Mouse (Mus musculus) cerebellum, adult (tissue): ENCODE data around the gene Pgam2.
"Not testable (repeated sequence)": the region's sequence is repeated elsewhere in the genome, so short reads cannot be mapped to it uniquely, and the experiment has no call there.

Source experiments
- ATAC-seq: cut with Nextera tagmentation; 2 replicates; pipeline ENCODE4 v1.9.2; 2017; ENCODE audit warnings: mild to moderate bottlenecking, moderate library complexity, mixed read lengths; ENCODE audit not compliant: insufficient number of reproducible peaks, low FRiP score, low TSS enrichment

Pgam2 gene

DNA sequence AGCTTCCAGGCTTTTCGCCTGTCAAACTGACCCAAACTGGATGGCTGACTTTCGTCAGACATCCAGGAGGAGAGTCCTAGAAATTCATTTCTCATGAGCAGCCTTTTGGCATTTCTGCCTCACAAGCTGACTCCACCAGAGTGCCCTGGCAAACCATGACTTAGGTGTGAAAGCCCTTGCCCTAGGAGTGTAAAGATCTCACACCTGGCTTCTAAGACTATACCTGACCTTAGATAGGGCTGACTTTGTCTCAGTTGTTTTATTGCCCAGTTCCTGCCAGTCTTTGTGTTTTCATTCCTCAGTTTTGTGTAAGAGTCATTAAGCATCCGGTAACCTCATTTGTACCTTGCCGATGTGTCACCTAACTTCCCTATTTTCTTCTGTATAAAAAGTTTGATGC lies 6.0 kb upstream of the Pgam2 start:
- not testable (repeated sequence) for ATAC-seq

GRCm38 (mm10) chr11:5807956-5808355 lies 4.4 kb upstream of the Pgam2 start:
- ATAC-seq: no peak

DNA sequence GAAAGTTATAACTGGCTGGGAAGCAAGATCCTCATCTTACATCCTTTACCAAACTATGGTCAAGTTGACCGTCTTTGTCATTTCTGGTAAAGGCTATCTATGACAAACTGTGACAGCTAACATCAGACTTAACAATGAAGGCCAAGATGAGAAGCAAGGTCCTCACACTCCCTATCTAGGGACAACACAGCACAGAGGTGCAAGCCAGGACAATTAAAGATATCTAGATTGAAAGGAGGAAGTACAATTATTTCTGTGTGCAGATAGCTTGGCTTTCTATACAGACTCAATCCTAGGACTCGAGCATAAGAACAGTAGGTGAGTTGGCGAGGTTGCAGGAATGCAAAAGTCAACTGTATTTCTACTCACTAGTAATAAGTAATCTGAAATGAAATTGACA lies 2.2 kb upstream of the Pgam2 start:
- ATAC-seq: no peak

DNA sequence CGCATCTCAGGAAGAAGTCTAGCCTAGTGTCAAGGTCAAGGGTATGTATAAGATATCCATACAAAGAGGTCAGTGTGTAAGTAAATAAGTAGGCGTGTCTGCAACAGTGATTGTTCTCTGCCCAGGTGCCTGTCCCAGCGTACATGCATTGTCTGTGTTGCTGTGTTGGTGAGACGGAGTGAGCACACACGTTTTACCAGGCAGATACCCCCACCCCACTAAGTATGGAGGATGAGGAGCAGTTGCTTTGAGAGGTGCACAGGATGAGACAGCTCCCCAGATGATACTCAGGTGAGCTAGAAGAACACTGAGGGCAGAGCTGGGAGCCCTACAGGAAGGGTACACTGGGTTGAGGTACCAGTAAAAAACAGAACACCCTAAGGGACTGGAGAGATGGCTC lies 641 bp upstream of the Pgam2 start:
- ATAC-seq: no peak

DNA sequence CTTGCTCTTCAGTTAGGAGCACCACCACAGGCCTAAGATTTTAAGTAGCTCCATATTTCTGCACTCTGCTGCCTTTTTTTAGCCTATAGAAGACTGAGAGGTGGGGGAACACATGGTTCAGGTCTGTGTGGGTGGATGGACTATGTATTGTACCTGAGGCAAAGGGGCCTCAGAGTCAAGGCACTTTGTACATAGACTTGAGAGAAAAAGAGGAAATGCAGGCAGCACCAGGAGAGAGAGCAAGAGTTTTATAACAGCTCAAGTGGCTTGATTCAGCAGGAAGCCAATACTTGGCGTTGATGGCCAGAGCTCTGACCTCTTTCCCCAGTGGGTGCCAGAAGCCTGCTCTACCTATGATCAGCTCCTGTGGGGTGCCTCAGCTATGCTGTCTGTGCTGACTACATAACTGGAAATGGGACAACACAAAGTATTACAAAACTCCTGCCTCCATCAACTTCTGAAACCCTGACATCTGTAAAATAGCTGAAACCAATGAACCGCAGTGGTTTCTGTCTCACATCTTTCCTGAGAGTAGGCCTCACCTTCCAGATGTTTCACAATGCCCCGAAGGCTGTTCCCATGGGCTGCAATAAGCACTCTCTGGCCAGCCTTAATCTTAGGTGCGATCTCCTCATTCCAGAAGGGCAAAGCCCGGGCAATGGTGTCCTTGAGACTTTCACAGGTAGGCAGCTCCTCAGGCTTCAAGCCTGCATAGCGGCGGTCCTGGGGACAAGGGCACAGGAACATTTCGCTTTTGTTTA lies 896 bp downstream of the Pgam2 start:
- no peak for ATAC-seq

- no peak for ATAC-seq
Observed at GRCm38 (mm10) chr11:5802005-5802404, 1.5 kb downstream of the Pgam2 start.

- no peak for ATAC-seq
Observed at GRCm38 (mm10) chr11:5801511-5801910, 2.0 kb downstream of the Pgam2 start.

GRCm38 (mm10) chr11:5799621-5800490 lies 3.7 kb downstream of the Pgam2 start:
- no peak for ATAC-seq

- ATAC-seq: no peak
Observed at GRCm38 (mm10) chr11:5797928-5798327, 5.6 kb downstream of the Pgam2 start.

- ATAC-seq: no peak
Observed at GRCm38 (mm10) chr11:5797371-5797770, 6.2 kb downstream of the Pgam2 start.

GRCm38 (mm10) chr11:5796939-5797338 lies 6.6 kb downstream of the Pgam2 start:
- ATAC-seq: no peak

GRCm38 (mm10) chr11:5795706-5796105 lies 7.8 kb downstream of the Pgam2 start:
- ATAC-seq: no peak

DNA sequence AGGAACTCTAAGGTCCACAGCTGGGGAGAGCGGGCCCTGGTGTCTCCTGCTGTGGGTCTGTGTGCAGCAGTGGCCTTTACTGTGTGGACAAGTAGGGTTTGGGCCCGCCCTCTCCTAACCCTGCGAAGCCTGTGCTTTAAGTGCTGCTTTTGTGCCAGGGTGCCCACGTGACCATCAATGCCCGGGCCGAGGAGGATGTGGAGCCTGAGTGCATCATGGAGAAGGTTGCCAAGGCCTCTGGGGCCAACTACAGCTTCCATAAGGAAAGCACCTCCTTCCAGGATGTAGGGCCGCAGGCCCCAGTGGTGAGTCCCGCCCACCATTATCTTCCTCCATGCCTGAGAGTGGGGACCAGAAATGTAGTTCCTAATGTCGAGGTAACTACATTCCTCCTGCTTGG lies 8.2 kb downstream of the Pgam2 start:
- ATAC-seq: no peak

DNA sequence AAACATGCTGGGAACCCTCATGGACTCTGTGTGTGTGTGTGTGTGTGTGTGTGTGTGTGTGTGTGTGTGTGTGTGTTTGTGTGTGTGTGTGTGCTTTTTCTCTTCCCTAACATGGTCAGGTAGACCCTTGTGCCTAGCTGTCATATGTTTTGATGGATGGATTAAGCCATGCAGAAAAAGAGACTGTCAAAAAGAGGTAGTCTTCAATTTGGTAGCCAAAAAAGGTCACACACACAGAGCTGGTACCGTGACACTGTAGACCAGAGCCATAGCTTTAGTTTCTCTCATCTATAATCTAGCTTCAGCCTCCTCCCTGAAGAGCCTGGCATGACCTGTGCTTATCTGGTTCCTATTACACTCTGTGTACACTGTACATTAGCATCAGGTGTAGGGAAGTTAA lies 13.1 kb downstream of the Pgam2 start:
- no peak for ATAC-seq

- ATAC-seq: no peak
Observed at GRCm38 (mm10) chr11:5789754-5790333, 13.7 kb downstream of the Pgam2 start.

DNA sequence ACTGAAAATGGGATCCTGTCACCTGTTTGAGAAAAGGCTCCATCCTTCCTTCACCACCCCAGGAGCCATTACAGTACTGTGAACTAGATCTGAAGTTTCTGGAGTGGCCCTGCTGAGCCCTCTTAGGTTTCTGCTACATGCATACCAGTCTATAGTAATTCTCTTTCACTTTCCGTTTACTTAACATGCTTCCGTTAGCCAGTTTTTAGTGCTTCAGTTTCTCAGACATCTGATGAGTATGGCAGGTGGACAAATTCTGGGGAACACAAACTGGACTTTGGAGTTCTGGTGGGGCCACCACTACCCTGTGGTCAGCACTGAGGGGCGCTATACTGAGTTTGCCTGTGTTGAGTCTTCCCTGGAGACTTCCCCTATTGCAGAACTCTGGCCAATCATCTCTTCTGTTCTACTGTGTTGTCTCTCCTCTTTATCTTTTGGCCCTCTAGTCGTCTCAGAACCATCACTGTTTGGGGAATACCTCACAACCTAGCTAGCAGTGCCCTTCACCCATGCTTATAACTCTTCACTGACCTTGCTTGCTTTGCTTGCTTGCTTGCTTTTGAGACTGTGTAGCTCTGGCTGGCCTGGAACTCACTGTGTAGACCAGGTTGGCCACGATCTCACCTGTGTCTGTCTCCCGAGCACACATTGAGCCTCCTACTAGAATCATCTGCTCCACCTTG lies 14.3 kb downstream of the Pgam2 start:
- ATAC-seq: no peak

- peak; percentile 97 for ATAC-seq
Observed at GRCm38 (mm10) chr11:5788056-5789014, 15.2 kb downstream of the Pgam2 start, which contains the start of gene Dbnl. Gene Dbnl, plus strand, starts transcription at chr11:5788488.

GRCm38 (mm10) chr11:5787671-5788055 lies 15.9 kb downstream of the Pgam2 start:
- no peak for ATAC-seq

GRCm38 (mm10) chr11:5785732-5786131 lies 17.8 kb downstream of the Pgam2 start:
- no peak for ATAC-seq
